Mouse (Mus musculus): ENCODE measurements around the gene Pcsk5.

The Pcsk5 gene

GRCm38 (mm10) chr19:17574564-17574963, 262.9 kb downstream of the Pcsk5 start:
- no peak for DNase-seq (ENCODE audit: low read depth, low spot score)

GRCm38 (mm10) chr19:17572315-17572714, 265.1 kb downstream of the Pcsk5 start:
- DNase-seq (ENCODE audit: low read depth, low spot score) = no peak

DNA sequence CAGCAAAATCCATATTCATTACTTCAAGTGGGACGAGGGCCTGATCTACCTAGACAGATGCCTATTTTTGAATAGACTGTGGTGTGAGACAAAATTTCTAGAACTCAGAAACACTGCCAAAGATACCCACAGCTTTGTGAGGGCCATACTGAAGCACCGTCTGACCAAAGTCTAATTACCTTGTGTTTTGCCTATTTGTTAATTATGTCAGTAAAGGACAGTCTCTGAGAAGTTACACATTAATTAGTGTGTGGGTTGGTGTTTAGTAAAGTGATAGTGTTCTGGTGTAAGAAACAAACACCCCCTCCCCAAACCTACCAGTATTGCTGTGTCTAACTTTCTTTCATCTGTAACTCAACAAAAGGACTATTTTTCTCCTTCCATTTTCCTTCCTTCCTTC, 266.5 kb downstream of the Pcsk5 start:
- no peak for DNase-seq (ENCODE audit: low read depth, low spot score)

DNA sequence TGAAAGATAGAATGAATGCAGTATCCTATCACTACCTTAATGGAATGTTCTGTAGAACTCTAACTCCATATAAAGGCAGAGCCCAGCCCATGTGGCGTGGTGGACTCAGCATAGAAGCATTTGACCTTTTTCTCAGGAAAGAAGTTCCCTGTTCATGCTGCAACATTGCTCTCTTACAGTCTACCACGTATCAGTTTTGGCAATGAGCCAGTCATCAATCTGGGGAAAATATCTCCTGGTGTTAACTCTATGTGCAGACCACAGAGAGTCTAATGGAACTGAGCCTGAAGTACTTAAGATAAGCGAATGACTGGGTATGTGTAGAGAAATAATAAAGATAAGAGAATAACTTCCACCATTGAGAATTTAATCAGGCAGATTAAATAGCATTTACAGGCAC, 270.2 kb downstream of the Pcsk5 start:
- DNase-seq (ENCODE audit: low read depth, low spot score) = no peak

DNA sequence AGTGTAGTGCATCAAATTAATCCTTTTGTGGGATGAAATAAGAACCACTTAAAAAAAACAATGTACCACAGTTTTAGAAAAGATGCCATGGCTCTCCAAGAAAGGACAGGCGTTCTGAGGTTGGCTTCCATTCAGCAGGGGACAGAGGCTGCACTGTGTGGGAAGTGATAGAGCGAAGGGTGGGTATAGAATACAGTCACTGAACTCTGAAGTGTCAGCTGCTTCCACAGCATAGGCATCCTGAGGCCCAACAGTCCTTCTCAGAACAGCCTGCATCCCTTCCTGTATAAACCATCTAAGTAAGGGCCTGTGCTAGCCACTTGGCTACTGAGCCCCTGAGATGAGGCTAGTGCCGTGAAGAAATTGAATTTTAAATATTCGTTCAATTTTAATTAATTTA, 271.3 kb downstream of the Pcsk5 start:
- no peak for DNase-seq (ENCODE audit: low read depth, low spot score)

DNA sequence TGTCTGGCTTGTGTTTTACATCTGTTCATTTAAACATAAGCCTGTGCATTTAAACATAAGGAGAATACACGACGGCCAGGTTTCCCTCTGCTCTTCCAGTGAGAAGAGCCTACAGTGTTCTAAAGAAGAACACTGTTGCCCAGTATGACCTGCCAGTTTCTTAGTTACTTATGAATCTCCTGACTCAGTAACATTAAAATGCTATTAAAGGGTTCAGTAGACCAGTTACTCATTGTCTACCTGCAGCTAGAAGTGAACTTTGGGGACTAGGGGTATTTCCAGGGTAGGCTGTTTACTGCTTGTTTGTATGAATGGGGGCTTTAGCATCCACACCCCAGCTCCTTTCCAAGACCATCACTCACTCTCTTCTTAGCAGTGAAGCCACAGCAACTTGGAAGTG, 278.7 kb downstream of the Pcsk5 start:
- no peak for DNase-seq (ENCODE audit: low read depth, low spot score)

- no peak for DNase-seq (ENCODE audit: low read depth, low spot score)
Observed at GRCm38 (mm10) chr19:17555159-17555558, 282.3 kb downstream of the Pcsk5 start.

GRCm38 (mm10) chr19:17554571-17554970, 282.9 kb downstream of the Pcsk5 start:
- DNase-seq (ENCODE audit: low read depth, low spot score) = no peak

DNA sequence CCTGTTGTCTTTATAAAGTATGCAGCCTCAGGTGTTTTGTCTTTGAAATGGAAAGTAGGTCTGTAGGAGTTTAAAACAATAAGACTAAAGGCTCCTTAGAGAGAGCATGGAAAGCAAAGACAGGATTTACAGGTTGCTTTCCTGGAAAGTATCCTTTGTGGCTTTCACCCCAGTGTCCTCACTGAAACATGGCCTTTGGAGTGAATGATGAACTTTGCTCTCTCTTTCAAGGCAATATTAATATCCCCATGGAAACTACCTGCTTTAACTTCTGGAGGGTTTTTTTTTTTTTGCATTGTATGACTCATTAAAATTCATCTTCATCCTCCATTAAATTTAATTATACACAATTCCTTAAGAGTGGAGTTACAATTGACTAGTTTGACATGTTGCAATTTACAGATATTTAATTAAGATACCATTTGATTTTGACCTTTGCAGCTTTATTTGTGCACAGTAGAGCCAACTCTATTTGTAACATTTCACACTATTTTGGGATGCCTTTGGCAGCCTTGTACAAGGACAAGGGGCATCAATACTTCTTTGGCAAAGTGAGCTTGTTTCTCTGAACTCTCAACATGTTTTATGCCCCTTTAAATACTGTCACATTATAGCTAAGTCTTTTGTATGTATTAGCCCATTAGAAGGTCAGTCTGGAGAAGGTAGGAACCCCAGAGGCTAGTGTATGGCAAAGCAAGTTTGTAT, 283.9 kb downstream of the Pcsk5 start:
- DNase-seq (ENCODE audit: low read depth, low spot score) = no peak

DNA sequence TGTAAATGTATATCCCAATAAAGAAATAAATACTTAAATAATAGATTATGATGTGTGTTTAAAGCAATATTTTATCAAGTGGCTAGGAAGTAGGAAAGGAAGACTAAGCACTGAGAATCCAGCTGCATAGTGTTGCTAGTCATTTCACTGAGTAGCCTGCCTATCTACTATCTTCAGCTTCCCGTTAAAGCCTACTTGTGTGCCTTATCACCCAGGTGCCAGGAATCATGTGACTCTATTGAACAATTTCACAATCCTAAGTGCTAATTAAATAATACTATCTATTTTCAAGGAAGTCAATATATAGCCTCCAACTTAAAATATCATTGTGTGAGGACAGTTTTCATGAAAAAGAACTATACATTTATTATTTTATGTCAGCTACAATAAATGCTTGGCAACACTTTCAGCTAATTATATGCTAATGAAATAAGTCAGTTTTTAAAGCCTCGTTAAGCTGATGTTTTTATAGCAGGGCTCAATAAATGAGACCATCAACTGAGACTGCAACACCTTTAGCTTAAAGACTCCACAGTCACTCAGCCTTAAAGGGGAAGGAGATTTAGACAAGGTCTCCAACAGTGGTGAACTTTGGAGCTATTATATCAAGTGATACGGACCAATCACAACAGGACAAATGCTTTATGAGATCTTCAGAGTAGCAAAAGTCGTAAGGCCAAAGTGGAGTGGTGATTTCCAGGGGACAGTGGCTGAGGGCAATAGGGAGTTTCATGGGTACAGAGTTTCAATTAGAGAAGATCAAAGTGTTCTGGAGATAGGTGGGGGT, 308.5 kb downstream of the Pcsk5 start:
- no peak for DNase-seq (ENCODE audit: low read depth, low spot score)

GRCm38 (mm10) chr19:17525558-17525957, 311.9 kb downstream of the Pcsk5 start:
- DNase-seq (ENCODE audit: low read depth, low spot score) = no peak

DNA sequence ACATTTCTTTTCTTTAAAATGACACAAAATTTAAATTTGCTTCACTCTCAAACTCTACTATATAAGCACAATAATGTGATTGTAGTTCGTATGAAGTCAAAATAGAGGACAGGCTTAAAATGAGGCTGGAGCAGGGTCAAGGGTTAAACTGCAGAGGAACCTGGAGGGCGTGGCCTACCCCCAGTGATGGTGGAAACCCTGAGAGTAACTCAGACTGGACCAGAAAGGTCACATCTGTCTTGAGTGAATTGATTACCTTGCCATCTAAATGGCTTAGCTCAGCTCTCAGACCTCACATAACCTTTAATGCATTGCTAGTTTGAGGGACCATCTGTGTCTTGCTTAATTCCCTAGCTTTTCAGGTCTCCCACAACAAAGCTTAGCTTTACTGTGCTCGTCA, 323.0 kb downstream of the Pcsk5 start:
- no peak for DNase-seq (ENCODE audit: low read depth, low spot score)

GRCm38 (mm10) chr19:17511283-17511682, 326.1 kb downstream of the Pcsk5 start:
- no peak for DNase-seq (ENCODE audit: low read depth, low spot score)

DNA sequence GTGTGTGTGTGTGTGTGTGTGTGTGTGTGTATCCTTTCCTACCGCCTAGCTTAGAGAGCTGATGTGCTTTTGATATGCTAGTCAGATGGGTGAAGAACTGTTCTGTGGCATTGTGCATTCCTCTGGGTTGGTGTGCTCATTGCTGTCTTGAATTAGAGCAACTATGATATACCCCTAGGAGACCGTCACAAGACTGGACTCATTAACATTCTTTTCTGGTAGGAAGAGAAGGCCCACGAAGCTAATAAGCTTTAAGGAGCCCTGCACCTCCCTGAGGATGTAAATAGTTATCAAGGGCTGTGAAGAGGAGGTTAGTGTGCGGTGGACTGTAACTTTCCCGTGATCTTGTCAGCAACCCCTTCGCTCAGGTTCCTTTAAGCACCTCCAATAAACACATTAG, 333.2 kb downstream of the Pcsk5 start:
- DNase-seq (ENCODE audit: low read depth, low spot score) = no peak

DNA sequence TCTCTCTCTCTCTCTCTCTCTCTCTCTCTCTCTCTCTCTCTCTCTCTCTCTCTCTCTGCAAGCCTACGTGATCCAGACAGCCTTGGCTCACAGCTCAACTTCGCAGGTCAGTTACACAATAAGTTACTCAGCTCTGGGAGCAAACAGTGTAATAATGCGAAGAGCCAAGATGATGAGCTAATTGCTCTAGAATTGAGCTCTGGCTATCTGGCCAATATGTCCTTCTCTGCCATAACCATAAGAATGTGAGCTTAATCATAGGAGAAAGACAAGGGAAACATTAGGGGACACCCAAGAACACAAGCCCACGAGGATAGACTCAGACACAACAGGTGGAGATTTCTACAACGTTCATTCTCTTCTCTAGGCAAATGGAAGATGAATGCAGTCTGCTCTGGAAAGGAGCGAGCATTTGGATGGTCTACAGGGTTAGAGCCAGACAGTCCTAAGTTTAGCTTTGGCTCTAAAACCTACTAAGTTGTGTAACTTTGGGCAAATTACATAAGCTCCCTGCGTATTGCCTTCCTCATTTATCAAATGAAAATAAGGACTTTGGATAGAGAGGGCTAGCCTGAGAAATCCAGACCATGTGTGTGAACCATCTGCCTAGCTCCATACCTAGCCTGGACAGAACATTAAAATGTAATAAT, 338.7 kb downstream of the Pcsk5 start:
- no peak for DNase-seq (ENCODE audit: low read depth, low spot score)

GRCm38 (mm10) chr19:17496131-17496530, 341.3 kb downstream of the Pcsk5 start:
- no peak for DNase-seq (ENCODE audit: low read depth, low spot score)

GRCm38 (mm10) chr19:17491822-17492544, 345.4 kb downstream of the Pcsk5 start:
- DNase-seq (ENCODE audit: low read depth, low spot score) = no peak

GRCm38 (mm10) chr19:17491322-17491721, 346.1 kb downstream of the Pcsk5 start:
- DNase-seq (ENCODE audit: low read depth, low spot score) = no peak

DNA sequence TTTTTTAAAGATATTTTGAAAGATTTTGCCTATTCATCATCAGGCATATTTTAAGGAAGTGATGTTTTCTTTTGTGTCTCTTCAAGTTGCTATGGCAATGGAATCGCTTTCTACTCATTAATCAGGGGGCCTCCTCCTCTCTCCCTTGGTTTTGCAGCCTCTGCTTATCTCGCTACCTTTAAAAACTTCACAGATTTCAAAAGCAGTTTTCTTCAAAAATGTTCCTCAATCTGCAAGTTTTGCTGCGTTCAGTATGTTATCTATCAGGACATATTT, 347.6 kb downstream of the Pcsk5 start:
- no peak for DNase-seq (ENCODE audit: low read depth, low spot score)

GRCm38 (mm10) chr19:17489041-17489865, 348.2 kb downstream of the Pcsk5 start:
- no peak for DNase-seq (ENCODE audit: low read depth, low spot score)

- DNase-seq (ENCODE audit: low read depth, low spot score) = no peak
Observed at GRCm38 (mm10) chr19:17482126-17482790, 355.2 kb downstream of the Pcsk5 start.

Data from CD4-positive helper T cell, adult 2 months (primary cell).